Mouse (Mus musculus) E14TG2a.4 (cell line): ENCODE results near the gene Ctnnd2.

Experiments used
- CTCF ChIP-seq: conservative IDR thresholded peaks from 2 replicates; pipeline ENCODE4 v1.5.1; 2014; ENCODE audit warnings: low read length
- NANOG ChIP-seq: IDR thresholded peaks from 2 replicates; pipeline ENCODE4 v1.6.1; 2014; ENCODE audit warnings: borderline replicate concordance, low read length, mixed read lengths
- POU5F1 ChIP-seq: IDR thresholded peaks from 2 replicates; pipeline ENCODE4 v1.6.1; 2014; ENCODE audit warnings: low read length, borderline replicate concordance

DNA sequence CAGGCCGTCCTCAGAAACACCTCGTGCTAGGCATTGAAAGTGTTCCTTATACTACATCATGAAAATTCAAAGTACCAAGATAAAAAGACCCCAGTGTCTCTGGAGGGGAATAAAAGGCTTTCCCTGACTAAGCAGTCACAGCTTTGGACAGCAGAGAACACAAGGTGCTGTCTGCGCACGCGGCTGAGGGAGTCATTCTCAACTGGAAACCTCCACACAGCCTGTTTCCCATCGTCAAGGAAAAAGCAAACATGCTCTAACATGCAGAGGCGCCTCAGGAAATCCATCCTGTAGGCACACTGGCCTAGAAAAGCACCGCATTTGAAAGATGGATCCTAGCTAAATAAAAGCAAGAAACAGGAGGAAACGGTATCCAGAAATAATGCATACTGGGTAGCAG is 483.0 kb downstream of the Ctnnd2 start:
- TF ChIP-seq CTCF: no peak
- no peak for TF ChIP-seq NANOG
- TF ChIP-seq POU5F1: no peak
